Mouse (Mus musculus) stomach, embryonic 15.5 days (tissue): ENCODE data around the gene Als2. TPM values are rescaled to one million over a fixed set of nuclear protein-coding genes. Genes with fewer than 3 reads are reported as not detected.

Experiments
- ATAC-seq: fragments of 200-750 bp; cut with Nextera tagmentation; 2 replicates; pipeline ENCODE4 v1.8.0; 2017; ENCODE audit warnings: low read depth, moderate number of reproducible peaks, moderate TSS enrichment; ENCODE audit not compliant: insufficient read depth, low FRiP score
- H3K27ac ChIP-seq: fragments of 300-500 bp; sonication (generic); 2 replicates; pipeline ENCODE4 v1.5.1; 2015; ENCODE audit warnings: mild to moderate bottlenecking, inconsistent platforms
- H3K27me3 ChIP-seq: fragments of 300-500 bp; sonication (generic); replicated peaks from 2 replicates; pipeline ENCODE4 v1.6.1; 2015; ENCODE audit warnings: inconsistent platforms
- H3K36me3 ChIP-seq: fragments of 300-500 bp; sonication (generic); 2 replicates; pipeline ENCODE4 v1.6.1; 2015; ENCODE audit warnings: inconsistent platforms
- H3K4me1 ChIP-seq: fragments of 300-500 bp; sonication (generic); 2 replicates; pipeline ENCODE4 v1.6.1; 2015; ENCODE audit warnings: inconsistent platforms
- H3K4me2 ChIP-seq: fragments of 300-500 bp; sonication (generic); 2 replicates; pipeline ENCODE4 v1.6.1; 2015; ENCODE audit warnings: mild to moderate bottlenecking, inconsistent platforms
- H3K4me3 ChIP-seq: fragments of 300-500 bp; sonication (generic); replicated peaks from 2 replicates; pipeline ENCODE4 v1.5.1; 2015; ENCODE audit warnings: inconsistent platforms
- H3K9ac ChIP-seq: fragments of 300-500 bp; sonication (generic); 2 replicates; pipeline ENCODE4 v1.6.1; 2015; ENCODE audit warnings: inconsistent platforms
- H3K9me3 ChIP-seq: fragments of 300-500 bp; sonication (generic); 2 replicates; pipeline ENCODE4 v1.6.1; 2016; ENCODE audit warnings: inconsistent platforms
- WGBS: fragments of 180-500 bp; shearing (Covaris S2); methylation state at CpG from one replicate; pipeline ENCODE4 v1.1.7; 2015; 5-methylcytosine and 5-hydroxymethylcytosine counted together
- polyA plus RNA-seq: library from polyadenylated mRNA; unstranded; fragments of >200 nt; fragmentation: Nextera tagmentation; extraction: Ambion mirVana; gene quantifications from 2 replicates; pipeline ENCODE4 v1.2.1, GENCODE M21; 2015

Gene Als2
- polyA plus RNA-seq = 7.2 and 8.2 TPM in 2 replicates

DNA sequence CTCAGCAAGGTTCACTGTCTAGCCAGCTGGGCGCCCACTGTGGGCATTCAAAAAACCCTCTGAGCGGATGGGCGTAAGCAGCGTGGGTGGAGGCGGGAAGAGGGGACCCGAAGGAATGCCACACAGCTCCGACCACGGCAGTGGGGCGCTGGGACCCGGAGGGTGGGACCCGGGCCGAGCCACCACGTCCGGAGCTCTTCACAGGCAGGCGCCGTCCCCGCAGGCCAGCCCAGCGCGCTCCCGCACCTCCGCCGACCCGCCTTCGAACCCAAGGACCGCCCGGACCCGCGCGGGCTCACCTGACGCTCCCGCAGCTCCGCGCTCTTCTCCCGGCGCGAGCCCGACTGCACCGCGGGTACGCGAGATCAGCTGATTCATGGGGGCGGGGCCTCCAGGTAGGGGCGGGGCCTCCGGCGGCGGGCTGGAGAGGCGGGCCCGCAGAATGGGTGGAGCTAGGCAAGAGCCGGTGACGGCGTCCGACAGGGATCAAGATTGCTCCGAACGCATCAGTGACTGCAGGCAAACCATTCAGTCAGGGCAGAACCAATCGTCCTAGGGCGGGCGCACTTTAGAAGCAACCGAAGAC lies at the start of gene Als2:
TSS of gene Als2 (minus strand) at position 376 of the 586 bp plus-strand sequence.
- no peaks in the 10 kb centered on the region for H3K9me3 ChIP-seq
- H3K4me1 ChIP-seq = no peaks in the 10 kb centered on the region
- ATAC-seq = peak; percentile 97
- peak within 1 kb of the TSS; percentile 66 for H3K9ac ChIP-seq
- no peaks in the 10 kb centered on the region for H3K27me3 ChIP-seq
- peak within 1 kb of the TSS; percentile 79 for H3K4me2 ChIP-seq
- WGBS = under 1% methylated on average over 56 of the region's 58 CpGs
- peak within 1 kb of the TSS; percentile 91 for H3K4me3 ChIP-seq
- H3K36me3 ChIP-seq = no peaks in the 10 kb centered on the region
- H3K27ac ChIP-seq = peak within 1 kb of the TSS; percentile 82; the same call in 1 of the 2 replicates

DNA sequence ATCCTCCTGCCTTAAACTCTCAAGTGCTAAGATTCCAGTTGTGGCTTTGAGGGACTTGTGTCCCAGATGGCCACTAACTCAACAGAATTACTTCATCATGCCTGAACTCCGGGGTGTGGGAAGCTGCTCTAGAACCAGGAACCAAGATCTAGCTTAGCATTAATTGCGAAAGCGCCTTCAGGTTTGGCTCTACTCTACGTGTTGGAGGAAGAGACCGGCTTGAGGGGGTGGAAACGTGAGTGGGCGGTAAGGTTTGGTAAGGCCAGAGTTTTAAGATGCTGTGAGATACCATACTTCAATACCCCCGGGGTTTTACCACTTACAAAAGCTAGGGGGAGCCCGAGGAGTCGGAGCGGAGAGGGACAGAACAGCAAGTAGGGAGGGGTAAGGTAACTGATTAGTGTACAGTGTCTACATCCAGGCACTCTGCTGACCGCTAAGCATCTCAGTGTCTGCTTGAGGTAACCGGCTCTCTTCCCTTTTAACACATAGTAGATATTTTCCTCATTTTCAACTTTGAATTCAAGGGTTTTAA lies 49.4 kb upstream of the Als2 start:
- 78% methylated on average over 13 of the region's 13 CpGs for WGBS
- ATAC-seq = no peak
- H3K27ac ChIP-seq = no peak overlapping the region

DNA sequence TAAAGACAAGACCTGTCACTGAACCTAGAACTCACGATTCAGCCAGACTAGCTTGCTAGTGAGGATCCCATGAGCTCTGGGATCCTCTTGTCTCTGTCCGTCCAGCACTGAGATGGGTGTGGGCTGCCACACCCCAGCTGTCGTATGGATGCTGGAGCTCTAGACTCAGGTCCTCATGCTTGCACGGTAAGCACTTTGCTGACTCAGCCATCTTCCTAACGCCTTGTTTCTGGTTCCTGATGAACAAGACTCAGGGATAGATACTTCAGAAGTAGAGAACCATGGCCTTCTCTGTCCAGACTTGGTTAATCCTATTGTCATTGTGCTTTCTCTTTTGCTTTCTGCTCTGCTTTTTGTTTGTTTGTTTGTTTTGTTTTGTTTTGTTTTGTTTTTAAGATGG lies 48.8 kb upstream of the Als2 start:
- H3K4me3 ChIP-seq = no peak overlapping the region
- 79% methylated on average over 5 of the region's 5 CpGs for WGBS
- H3K27ac ChIP-seq = no peak overlapping the region
- no peak overlapping the region for H3K9ac ChIP-seq
- no peaks in the 10 kb centered on the region for H3K27me3 ChIP-seq
- H3K4me2 ChIP-seq = no peak overlapping the region
- H3K9me3 ChIP-seq = no peaks in the 10 kb centered on the region
- no peak for ATAC-seq
- no peaks in the 10 kb centered on the region for H3K36me3 ChIP-seq
- H3K4me1 ChIP-seq = no peaks in the 10 kb centered on the region

More for the DNA sequence above, 49.4 kb upstream of the Als2 start:
- no peaks in the 10 kb centered on the region for H3K4me1 ChIP-seq
- no peaks in the 10 kb centered on the region for H3K9me3 ChIP-seq
- no peak overlapping the region for H3K4me3 ChIP-seq
- H3K36me3 ChIP-seq = no peaks in the 10 kb centered on the region
- H3K4me2 ChIP-seq = no peak overlapping the region
- no peaks in the 10 kb centered on the region for H3K27me3 ChIP-seq
- H3K9ac ChIP-seq = no peak overlapping the region

DNA sequence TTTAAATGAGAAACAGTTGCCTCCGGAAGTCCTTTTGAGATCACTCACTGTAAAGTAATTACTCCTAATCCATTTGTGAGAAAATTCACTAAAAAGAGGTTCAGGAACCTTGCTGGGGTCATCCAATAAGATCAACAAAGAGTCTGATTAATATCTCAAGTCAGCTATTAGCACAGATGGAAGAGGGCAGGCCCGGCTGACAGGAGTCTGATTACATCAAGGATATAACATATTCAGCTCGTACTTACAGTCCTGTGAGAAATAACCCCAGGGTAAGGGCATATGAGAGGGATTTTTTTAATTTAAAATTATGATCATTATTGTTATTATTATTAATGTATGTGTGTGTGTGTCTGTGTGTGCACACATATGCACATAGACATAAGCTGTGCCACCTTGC lies 35.2 kb upstream of the Als2 start:
- Histone ChIP-seq H3K4me2 (no peak overlapping the region), H3K4me1 (no peaks in the 10 kb centered on the region), H3K36me3 (no peaks in the 10 kb centered on the region), H3K27ac (no peak overlapping the region), H3K27me3 (no peaks in the 10 kb centered on the region), H3K4me3 (no peak overlapping the region), H3K9ac (no peak overlapping the region), H3K9me3 (no peaks in the 10 kb centered on the region)
- WGBS = 66% methylated on average over 3 of the region's 3 CpGs
- no peak for ATAC-seq

DNA sequence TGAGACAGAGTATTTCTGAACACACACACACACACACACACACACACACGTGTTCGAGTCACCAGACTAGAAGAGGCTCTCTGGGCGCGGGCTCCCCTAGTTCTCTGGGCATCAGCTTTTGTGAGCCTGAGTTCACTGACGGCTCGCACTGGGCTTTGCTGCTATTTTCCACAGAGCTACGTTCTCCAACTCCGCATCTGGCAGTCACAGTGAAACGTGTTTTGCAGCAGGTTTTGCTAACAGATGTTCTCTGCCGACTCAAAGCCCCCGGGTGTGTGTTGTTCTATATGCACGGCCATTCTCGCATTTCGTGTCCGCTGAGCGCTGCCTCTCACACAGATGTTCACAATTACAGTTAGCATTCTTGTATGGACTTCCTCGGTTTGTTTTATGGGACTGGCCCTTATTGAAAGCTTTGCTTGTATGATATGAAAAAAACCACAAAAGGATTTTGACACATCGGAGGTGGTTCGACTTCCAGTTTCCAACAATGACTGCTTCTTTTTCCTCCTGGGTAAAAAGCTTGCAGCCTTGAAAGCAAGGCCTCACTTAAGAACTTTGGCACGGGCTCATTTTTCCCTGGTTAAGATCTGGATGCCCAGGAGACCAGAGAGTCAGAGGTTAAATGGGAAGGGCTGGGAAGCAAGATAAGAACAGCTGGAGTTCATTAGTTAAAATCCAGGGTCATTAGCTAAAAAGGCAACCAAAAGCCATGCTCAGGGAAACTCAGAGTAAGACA lies 33.1 kb upstream of the Als2 start:
- H3K9me3 ChIP-seq = no peaks in the 10 kb centered on the region
- no peak overlapping the region for H3K9ac ChIP-seq
- H3K4me3 ChIP-seq = no peak overlapping the region
- peak overlapping the region; percentile 24; the same call in 1 of the 2 replicates for H3K27ac ChIP-seq
- H3K4me2 ChIP-seq = no peak overlapping the region
- no peaks in the 10 kb centered on the region for H3K4me1 ChIP-seq
- H3K27me3 ChIP-seq = no peaks in the 10 kb centered on the region
- no peak for ATAC-seq
- H3K36me3 ChIP-seq = no peaks in the 10 kb centered on the region
- WGBS = 31% methylated on average over 20 of the region's 20 CpGs

DNA sequence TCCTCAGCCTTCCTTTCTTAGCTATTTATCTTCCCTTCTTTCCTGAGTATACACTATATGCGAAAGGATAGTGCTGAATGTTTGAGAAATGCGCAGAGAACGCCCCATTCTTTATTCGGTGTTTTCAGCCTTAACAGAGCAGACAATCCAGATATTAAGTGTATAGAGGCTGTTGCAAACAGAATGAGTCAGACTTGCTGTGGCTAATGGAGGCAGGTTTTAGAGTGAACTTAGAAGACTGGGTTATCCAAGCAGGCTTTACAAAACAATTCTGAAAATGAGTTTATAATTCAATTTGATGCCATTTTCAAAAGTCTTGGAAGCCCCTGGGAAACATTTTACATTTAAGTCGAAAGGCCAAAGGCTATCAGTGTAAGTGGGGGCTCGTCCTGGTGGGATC lies 32.4 kb upstream of the Als2 start:
- Histone ChIP-seq H3K4me3 (no peak overlapping the region), H3K9me3 (no peaks in the 10 kb centered on the region), H3K27me3 (no peaks in the 10 kb centered on the region), H3K36me3 (no peaks in the 10 kb centered on the region), H3K9ac (no peak overlapping the region), H3K27ac (no peak overlapping the region), H3K4me1 (no peaks in the 10 kb centered on the region), H3K4me2 (no peak overlapping the region)
- 79% methylated on average over 6 of the region's 6 CpGs for WGBS
- ATAC-seq = no peak

DNA sequence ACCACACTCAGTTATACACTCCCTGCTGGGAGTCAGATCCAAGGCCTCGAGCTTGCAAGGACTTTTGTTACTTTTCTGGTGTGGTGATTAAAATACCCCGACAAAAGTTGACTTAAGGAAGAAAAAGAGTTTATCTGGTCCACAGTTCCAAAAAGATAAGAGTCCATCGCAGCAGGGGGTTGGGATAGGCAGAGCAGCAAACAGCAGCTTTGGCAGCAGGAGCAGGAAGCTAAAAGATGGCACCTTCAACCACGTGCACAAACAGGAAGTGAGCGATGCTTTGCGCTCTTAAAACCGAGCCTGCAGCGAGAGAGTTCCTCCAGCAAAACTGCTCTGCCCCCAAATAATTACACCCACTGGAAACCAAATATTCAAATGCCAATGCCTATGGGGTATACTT lies 31.9 kb upstream of the Als2 start:
- 48% methylated on average over 8 of the region's 8 CpGs for WGBS
- no peaks in the 10 kb centered on the region for H3K9me3 ChIP-seq
- no peak for ATAC-seq
- H3K9ac ChIP-seq = no peak overlapping the region
- no peaks in the 10 kb centered on the region for H3K4me1 ChIP-seq
- no peaks in the 10 kb centered on the region for H3K27me3 ChIP-seq
- no peak overlapping the region for H3K27ac ChIP-seq
- no peak overlapping the region for H3K4me3 ChIP-seq
- no peaks in the 10 kb centered on the region for H3K36me3 ChIP-seq
- no peak overlapping the region for H3K4me2 ChIP-seq

DNA sequence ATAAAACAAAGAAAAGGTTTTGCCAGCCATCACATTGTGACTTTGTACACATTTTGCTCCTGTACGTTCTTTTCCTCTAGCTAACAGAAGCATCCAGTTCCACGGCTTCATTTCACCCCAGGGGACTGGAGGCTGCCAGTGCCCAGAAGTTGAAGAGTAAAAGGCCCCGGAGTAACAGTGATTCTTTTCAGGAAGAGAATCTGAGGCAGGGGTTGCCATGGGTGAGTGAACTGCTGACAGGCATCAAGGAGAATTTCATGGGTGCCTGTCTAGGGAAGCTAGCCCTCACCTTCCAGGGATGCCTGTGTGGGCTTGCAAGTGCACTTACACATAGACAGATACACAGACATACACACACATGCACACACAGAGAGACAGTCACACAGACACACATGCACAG lies 20.7 kb upstream of the Als2 start:
- Histone ChIP-seq H3K9ac (no peak overlapping the region), H3K4me1 (no peaks in the 10 kb centered on the region), H3K27ac (no peak overlapping the region), H3K4me3 (no peak overlapping the region), H3K27me3 (no peaks in the 10 kb centered on the region), H3K9me3 (no peaks in the 10 kb centered on the region), H3K4me2 (no peak overlapping the region), H3K36me3 (no peaks in the 10 kb centered on the region)
- WGBS = 66% methylated on average over 3 of the region's 3 CpGs
- no peak for ATAC-seq

DNA sequence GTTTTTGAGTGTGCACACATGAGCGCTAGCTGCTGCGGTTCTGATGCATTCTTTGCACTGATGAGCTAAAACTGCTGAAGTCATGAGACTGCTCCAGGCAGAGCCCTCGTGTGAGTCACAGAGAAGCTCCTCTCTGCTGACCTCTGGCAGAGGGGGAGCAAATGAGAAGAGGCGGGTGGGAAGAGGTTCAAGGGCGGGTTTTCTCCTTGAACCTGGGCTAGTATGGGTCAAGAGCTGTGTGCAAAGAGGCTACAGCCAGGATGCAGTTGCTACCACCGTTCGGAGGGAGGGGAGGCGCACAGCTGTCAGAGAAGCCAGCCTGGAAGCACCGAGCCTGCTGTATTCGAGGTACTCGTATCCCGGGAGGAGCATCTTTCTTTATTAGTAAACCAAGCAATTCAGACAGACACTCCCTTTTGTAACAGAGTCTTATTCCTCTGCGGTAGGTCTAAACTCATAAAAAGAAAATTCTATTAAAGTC lies 19.8 kb upstream of the Als2 start, which contains the start of gene Cdk15:
TSS of gene Cdk15 (plus strand) at position 156 of the 481 bp plus-strand sequence.
- no peak within 1 kb of the TSS for H3K4me3 ChIP-seq
- no peaks in the 10 kb centered on the region for H3K36me3 ChIP-seq
- 23% methylated on average over 13 of the region's 13 CpGs for WGBS
- H3K4me2 ChIP-seq = no peak within 1 kb of the TSS
- no peaks in the 10 kb centered on the region for H3K9me3 ChIP-seq
- no peak for ATAC-seq
- no peak within 1 kb of the TSS for H3K27ac ChIP-seq
- no peak within 1 kb of the TSS for H3K9ac ChIP-seq
- no peaks in the 10 kb centered on the region for H3K27me3 ChIP-seq
- no peaks in the 10 kb centered on the region for H3K4me1 ChIP-seq

DNA sequence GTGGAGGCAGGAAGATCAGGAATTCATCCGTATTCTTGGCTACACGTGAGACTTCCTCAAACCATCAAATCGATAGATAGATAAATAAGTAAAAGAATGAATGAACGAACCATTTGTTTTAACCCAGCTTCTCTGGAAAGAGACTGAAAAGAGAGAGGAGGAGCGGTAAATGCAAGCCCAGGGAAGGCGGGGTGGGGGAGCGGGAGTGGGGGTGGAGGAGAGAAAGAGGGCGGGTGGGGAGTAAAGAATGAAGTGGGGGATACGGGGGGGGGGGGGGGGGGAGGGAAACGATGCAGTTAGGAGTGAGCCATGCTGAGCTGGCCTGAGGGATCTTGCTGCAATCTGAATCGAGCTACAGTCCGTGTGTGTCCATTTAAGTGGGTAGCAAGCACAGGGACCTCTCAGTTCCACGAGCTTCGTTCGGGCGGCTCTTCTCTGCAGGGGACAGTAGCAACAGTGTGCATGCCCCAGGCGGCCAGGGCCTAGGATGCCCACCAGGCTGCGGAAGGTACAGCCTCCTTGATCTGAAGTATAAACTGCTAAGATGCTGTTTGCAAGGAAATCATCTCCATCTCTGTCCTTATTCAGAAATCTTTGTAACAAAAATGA lies 16.4 kb upstream of the Als2 start:
- H3K4me3 ChIP-seq = peak overlapping the region; percentile 21
- H3K27ac ChIP-seq = no peak overlapping the region
- H3K9me3 ChIP-seq = no peaks in the 10 kb centered on the region
- ATAC-seq = no peak
- H3K4me1 ChIP-seq = no peaks in the 10 kb centered on the region
- peak overlapping the region; percentile 56 for H3K4me2 ChIP-seq
- no peaks in the 10 kb centered on the region for H3K27me3 ChIP-seq
- 6% methylated on average over 16 of the region's 18 CpGs for WGBS
- H3K9ac ChIP-seq = no peak overlapping the region
- no peaks in the 10 kb centered on the region for H3K36me3 ChIP-seq

DNA sequence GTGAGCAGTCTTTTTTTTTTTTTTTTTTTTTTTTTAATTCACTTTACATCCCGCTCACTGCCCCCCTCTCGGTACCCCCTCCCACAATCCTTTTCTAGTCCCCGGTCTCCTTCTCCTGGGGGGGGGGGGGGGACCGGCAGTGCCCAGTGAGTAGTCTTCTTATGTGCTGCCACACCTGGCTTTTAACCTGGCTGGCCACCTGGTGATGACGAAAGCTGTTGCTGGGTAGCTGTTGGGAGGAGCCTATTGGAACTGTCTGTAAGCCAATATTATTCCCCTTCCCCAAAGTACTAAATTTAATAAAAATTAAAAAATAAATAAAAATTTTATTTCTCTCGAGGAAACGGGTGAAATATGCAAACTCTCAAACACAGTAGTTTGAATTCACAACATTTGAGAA lies 15.7 kb upstream of the Als2 start:
- Histone ChIP-seq H3K27ac (no peak overlapping the region), H3K4me1 (no peaks in the 10 kb centered on the region), H3K9ac (no peak overlapping the region), H3K4me3 (no peak overlapping the region; the same call in 1 of the 2 replicates), H3K4me2 (peak overlapping the region; percentile 56), H3K27me3 (no peaks in the 10 kb centered on the region), H3K36me3 (no peaks in the 10 kb centered on the region), H3K9me3 (no peaks in the 10 kb centered on the region)
- ATAC-seq = no peak
- WGBS = 5% methylated on average over 6 of the region's 7 CpGs

DNA sequence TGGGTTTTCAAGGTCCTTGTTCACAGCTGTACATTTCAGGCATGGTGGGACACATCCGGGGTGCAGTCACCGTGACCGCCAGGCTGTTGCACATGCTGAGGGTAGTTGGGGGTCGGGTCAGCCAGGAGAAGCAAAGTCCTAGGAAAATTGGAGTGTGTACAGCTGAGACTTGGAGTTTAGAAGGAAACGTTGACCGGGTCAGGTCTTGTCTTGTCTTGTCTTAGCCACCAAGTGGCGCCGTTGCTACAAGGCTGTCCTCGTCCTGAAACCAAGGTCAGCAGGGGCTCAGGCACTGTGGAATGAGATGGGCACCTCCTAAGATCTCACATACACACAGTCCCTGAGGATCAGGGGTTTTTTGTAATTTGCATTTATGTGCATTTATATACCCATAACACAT lies 10.6 kb upstream of the Als2 start:
- no peaks in the 10 kb centered on the region for H3K4me1 ChIP-seq
- H3K27me3 ChIP-seq = no peaks in the 10 kb centered on the region
- no peak overlapping the region for H3K4me2 ChIP-seq
- H3K4me3 ChIP-seq = no peak overlapping the region
- H3K9ac ChIP-seq = no peak overlapping the region
- H3K27ac ChIP-seq = no peak overlapping the region
- no peaks in the 10 kb centered on the region for H3K36me3 ChIP-seq
- WGBS = 8% methylated on average over 9 of the region's 9 CpGs
- H3K9me3 ChIP-seq = no peaks in the 10 kb centered on the region
- ATAC-seq = no peak
